Mouse (Mus musculus) heart, adult 8-10 months (tissue): Measurements from ENCODE around the gene Nmnat3. TPM values are rescaled to one million over a fixed set of nuclear protein-coding genes. Genes with fewer than 3 reads are reported as not detected.
"Not testable (repeated sequence)": the region's sequence is repeated elsewhere in the genome, so short reads cannot be mapped to it uniquely, and the experiment has no call there.

ENCODE experiments used
- DNase-seq: peaks from one replicate; pipeline ENCODE4 v3.0.0; 2022; ENCODE audit warnings: low spot score
- total RNA-seq, 4 experiments: library from RNA; stranded (reverse); gene quantifications; 2 replicates each; pipeline ENCODE4 v1.2.4; 2022

The Nmnat3 gene
- total RNA-seq = 10 to 100 TPM; 17.2 to 24.1 (median 19.5) TPM

DNA sequence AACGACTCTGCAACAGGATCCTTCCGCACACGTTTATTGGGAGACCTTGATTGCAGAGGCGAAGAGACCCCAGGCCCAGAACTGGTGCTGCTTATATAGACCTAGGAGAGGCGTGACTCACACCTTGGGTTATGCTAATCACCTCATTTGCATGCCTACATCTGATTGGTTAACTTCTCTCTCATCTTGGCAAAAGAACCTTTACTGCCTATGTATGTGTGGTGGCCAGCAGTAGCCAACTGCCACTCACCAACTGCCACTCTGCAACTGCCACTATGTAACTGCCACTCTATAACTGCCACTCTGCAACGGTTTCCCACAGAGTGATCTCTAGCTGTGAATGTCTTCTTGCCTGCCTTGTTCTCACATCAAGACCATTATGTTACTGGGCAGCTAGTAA, at the start of gene Nmnat3:
TSS of gene Nmnat3 (plus strand) at position 301 of the 400 bp plus-strand sequence.
- not testable (repeated sequence) for DNase-seq

DNA sequence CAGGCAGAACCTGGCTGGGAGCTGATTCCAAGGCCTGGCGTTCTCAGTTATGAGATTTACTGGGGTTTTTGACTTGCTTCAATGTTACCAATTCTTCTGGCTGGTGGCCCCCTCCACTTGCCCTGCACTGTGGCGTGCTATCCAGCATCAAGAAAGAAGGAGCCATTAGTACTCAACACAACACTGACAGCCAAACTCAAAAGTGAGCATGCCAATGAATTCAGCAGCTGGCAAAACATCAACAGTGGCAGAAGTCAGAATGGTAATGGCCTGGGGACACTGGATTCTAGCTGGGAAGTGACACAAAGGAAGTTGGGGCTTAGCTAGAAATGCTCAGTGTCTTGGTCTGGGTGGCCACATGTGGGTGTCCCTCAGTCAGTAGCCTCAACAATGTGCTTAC, 43.8 kb upstream of the Nmnat3 start:
- DNase-seq = no peak

DNA sequence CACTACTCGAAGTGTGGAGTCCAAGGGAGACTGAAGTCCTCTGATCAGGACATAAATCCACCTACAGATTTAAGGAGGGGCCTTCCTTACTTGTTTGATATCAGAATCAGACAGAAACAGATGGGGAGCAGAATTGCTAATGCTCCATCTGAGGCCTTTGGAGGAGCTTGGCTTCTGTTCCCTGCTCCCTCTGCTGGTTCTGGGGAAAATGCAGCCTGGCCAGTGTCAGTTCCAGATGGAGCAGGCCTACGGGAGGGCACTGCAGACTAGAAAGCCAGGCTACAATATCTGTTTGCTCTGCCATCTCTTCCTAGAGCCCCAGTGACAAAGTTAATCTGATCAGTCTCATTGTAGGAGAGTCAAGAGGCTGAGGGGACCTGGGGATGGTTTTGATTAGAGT, 43.0 kb upstream of the Nmnat3 start:
- DNase-seq = no peak

DNA sequence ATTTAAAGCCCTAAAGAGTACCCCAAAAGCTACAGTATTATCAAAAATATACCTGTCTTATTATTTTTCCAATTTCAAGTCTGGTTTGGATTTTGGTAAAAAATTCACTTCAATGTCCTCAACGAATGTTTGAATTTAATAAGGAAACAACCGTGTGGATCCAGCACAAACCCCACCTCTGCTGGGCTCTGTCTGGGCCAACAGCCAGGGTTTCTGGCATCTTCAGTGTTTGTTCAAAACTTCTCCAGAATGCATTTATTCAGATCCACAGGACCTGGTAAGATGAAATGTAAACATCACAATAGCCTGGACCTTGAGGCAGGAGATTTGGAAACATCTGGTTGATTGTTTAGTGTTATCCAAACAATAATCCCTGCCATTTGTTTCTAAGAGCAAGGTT, 42.0 kb upstream of the Nmnat3 start:
- no peak for DNase-seq

DNA sequence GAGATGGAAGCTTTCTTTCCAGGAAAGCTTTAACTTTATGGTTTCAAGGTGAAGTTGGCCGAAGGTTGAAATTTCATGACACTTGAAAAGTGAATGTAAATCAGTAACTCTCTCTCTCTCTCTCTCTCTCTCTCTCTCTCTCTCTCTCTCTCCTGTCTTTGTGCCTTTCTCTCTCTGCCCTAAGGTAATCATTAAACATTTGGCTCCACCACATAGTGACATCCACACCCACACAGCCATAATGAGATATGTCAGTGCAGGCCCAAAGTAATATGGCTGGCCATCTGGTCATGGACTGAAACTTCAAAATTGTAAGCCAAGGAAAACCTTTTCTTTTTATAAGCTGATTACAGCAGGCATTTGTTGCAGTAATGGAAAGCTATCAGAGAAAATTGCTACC, 40.9 kb upstream of the Nmnat3 start:
- no peak for DNase-seq

DNA sequence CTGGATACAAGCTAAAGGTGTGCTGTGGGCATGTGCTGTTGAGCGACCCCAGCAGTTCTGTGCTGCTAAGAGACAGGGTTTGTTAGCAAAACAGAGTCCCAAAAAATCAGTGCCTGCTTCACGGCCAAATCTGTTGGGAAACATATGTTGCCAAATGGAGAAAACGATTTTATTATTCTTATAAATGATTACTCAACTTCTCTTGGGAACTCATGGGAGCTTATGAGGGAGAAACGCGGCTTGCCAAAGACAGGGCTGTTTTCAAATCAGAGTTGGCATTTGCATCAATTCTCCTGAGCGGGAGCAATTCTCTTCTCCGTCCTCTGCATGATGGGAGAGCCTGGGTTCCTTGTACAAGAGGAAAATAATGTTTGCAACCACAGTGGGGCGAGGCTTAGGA, 27.0 kb upstream of the Nmnat3 start:
- no peak for DNase-seq

DNA sequence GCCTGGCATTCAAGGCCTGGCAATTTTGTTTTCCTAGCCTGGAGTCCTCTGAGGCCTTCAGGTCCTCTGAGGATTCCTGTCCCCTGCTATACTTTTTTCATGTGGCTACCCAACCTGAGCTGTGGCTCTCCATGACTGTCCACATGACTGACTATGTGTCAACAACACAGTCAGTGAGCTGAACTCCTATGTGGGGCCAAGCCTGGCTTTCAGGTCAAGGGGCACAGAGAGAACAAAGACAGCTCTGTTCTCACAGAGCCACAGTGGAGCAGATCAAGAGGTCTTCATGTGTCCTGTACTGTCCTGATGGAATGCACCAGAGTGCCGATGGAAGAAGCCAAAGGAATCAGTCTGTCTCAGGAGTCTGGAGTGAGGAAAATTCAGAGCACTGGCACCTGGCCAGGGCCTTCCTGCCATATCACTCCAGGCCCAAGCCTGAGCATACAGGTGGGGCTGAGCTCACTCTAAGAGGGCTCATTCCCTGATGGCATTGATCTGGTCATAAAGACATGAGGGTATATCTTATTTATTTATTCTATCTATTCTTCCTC, 25.7 kb upstream of the Nmnat3 start:
- no peak for DNase-seq

DNA sequence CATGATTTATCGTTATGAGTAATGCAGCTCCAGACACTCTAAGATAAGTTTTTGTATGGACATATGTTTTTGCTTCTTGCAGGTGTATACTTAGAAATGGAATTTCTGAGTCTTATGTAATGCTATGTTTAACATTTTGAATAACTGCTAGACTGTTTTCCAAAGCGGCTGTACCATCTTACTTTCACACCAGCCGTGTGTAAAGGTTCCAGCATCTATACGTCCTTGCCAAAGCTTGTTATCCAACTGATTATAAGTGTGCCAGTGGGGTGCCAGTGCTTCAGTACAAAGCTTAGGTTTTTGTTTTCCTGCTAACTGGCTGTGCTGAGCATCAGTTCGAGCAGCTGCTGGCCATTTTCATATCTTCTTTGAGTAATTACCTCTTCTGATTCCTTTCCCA, 22.3 kb upstream of the Nmnat3 start:
- no peak for DNase-seq

DNA sequence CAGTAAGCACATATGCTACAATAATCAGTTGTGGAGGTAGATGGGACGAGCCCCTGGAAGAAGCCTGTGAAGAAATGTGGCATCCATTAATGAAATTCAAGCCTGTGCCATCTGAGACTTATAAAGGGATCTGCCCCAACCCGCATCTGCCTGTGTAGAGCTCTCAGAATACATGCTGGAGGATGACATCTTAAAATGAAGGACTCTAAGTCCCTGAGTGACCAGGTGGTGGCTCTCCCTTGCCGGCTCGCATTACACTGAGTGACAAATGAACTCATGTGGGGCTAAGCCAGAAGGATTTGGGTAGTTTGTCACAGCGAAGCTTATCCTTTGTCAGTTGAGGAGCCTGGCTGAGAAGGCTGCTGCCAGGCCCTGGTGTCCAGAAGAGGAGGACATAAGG, 14.5 kb upstream of the Nmnat3 start:
- no peak for DNase-seq

DNA sequence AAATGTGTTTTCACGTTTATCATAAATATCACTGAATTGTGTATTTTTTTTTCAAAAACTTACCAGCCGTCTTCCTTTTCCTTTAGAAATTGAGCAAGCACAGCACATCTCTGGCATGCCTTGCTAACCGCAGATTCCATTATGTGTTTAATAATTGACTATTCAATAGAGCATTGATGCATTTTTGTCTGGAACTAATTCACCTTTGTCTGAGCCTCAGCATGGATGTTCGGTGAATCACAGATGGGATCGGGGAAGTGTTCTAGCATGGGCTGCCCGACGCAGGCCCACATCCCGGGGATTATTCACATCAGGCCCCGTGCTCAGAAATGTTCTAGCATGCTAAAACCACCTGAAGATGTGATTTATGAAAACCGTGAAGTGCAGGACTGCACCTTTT, 12.2 kb upstream of the Nmnat3 start:
- no peak for DNase-seq

DNA sequence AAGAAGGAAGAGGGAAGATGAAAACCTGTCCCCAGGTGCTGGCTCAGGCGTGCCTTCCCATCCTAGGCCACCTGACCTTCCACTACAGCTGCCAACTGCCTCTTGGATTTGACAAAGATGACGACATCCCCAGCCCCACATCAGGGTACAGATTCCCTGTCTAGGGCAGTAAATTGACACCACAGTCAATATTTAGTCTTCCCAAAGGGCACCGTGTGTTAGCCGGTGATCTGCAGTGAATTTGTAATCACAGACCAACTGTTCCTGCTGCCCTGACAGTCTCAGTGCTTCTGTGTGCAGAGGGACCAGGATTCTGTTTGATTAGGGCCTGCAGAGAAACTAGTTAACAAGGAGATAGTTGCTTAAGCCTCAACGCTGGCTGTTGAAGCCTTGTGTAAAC, 7.1 kb upstream of the Nmnat3 start:
- no peak for DNase-seq

DNA sequence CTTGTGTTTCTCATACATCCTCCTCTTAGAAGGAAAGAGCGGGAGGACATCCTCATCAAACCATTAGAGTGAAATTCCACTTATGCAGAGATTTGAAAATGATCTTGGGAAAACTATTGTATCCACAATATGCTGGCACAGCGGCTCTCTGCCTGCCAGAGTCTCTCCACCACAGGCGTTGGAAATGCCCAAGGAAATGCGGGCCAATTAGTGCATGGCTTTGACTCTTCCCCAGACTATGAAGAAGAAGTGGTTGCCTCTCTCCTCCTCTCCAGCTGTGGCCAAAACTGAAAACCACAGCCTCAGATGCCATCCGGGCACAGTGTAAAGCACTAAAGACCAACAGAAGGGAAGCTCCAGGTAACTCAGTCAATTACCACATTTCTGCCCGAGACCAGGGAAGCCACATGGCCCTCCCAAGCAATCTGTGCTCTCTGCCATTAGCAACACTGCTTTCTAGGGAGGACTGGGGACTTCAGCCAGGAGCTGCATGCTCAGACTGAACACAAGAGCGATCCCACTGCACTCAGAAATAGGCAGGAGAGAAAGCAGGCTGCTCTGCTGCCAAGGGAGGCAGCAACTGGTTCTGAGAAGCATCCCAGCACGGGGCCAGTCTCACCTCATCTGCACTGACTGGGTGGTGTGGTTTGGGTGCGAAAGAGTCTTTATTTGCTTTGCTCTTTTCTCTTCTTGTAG, 1.5 kb upstream of the Nmnat3 start:
- no peak for DNase-seq

DNA sequence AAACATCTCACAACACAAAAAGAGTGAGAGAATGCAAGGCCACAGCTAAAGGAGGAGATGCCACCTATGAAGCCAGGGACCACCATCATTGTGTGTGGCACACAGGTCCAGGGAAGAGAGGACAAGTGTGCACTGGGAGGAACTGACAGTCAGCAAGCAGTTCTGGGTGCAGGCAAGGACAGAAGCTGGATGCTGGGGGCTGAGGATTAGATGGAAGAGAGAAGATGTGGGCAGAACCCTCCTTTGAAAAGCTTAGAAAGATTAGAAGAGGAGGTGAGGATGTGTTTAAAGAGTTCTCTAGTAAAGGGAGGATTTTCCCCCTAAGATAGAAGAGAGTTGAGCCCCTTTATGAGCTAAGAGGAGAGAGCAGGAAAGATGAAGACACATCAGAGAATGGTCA, 2.4 kb downstream of the Nmnat3 start:
- DNase-seq = no peak

DNA sequence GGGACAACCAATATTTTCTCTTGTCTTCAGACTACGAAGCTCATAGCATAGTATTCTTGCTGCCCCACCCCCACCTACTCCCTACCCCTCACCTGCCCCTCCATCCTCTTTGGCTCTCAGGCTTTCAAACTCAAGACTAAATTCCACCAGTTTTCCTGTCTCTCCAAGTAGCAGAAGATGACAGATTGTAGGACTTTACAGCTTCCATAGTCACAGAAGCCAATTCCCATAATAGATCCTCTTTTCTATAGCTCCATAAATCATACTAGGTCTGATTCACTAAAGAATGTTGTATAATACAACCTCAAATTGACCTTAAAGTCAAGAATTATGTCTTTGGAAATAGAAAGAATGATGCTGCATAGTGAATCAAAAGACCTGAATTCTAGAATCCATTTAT, 3.4 kb downstream of the Nmnat3 start:
- no peak for DNase-seq

DNA sequence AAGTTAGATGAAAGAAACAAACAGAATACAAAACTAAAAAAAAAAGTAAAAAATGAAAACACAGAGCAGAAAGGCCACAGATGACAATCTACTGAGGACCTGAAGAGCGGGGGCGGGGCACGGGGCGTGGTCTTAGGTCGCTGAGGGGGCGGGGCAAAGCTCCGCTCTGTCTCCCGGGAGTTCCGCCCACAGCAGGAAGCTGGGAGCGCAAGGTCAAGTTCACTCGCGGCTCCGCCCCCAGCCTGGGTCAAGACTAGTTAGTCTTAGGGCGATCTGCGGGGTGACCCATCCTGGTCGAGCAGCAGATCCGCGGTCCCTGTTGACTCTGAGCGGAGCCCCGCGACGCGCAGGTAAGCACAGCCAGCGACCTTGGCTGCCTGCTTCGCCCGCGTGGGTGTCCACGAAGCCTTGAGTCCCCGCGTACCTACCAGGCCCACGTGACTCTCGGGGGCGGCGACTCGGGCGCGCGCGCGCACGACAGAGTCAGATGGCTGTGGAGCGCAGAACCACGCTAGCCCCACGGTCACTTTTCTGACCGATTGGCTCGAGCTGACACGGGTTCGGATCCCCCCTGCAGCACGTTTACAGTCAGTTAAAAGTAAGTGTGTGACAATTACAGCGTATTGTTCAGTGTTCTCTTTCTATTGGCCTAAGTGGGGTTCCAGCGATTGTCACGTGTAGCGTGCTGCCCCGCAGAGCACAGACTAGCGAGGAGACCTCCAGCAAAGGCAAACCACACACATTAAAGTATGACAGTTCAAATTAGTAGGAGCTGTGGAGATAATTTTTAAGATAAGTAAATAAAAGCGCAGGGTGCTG, 9.4 kb downstream of the Nmnat3 start:
- peak; percentile 88 for DNase-seq

DNA sequence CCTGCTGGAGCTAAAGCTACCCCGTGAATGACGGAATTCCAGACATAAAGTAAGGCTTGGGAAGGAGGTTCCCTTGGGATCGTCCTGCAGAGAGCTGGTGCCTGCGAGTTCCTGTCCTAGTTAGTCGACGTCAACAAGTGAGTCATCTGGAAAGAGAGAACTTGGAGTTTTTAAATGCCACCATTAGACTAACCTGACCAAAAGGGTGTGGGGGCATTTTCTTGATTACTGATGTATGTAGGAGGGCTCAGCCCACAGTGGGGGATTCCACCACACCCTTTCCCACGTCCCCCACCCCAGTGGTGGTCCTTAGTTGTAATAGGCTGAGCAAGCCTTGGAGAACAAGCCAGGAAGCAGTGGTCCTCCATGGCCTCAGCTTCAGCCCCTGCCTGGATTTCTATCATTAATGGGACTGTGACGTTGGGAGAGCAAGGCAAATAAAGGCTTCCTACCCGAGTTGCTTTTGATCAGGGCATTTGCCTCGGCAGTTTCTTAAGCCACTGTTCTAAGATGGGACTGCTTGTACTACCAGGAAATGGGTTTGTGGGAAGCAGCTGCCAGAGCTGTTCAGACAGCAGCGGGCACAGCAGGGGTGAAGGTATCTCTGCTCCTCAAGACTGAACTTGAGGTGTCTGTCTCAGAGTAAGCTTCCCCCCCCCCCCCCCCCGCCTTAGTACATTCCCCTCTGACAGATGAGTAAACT, 10.2 kb downstream of the Nmnat3 start:
- peak; percentile 22 for DNase-seq

DNA sequence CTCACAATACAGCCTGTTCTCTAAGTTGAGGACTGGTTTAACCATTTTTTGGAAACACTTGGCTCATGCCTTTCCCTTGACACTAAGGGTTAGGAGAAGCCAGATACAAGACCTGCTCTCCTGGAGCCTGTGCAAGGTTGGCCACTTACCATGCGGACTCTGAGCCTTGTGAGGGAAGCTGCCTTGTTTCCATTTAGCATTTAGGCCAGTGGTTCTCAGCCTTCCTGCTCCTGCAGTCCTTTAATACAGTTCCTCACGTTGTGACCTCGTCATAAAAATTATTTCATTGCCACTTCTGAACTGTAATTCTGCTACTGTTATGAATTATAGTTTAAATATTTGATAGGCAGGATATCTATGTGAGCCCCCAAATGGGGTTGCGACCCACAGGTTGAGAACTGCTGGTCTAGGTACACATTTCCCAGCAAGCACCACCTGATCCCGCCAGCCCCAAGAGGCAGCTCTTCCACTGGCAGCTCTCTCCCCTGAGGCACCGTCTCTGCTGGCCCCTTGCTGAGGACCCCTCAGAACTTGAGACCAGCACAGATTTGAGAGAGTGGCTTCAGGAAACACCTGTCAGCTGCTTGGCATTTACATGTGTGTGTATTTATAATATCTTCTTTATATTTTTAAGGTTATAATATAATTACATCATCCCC, 10.8 kb downstream of the Nmnat3 start:
- DNase-seq = no peak

DNA sequence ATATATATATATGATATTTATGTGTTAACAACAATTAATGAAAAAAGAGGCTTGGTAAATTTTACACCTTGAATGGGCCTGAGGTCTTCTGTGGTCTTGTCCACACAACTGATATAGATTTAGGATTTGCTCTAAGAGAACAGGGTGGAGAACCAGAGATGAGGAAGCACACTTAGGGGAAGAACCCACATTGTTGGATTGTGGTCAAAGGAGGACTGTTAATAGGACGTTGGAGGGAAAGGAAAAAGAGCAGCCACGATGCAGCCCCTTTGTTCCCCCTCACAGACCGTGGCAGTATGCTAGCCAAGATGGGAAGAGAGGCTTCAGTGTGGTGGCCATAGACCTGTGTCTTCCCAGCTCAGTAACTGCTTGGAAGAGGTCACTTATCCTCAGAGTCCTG, 11.5 kb downstream of the Nmnat3 start:
- no peak for DNase-seq

DNA sequence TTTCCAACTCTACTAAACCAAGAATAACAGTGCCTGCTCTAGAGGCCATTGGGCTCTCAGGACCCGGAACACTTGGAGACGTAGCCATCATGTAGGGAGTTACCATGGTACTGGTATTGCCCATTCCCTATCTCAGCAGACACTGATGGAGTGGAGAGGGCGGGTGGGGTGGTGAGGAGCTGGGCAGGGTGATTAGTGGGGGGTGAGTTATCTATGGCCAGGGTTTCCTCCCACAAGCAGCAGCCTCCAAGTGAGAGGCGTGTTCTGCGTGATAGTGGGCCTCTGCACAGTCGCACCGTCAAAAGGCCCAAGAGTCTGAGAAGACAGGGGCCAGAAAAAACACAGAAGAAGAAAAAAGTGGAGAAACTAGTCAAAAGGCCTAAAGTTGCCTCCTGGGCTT, 12.0 kb downstream of the Nmnat3 start:
- no peak for DNase-seq

DNA sequence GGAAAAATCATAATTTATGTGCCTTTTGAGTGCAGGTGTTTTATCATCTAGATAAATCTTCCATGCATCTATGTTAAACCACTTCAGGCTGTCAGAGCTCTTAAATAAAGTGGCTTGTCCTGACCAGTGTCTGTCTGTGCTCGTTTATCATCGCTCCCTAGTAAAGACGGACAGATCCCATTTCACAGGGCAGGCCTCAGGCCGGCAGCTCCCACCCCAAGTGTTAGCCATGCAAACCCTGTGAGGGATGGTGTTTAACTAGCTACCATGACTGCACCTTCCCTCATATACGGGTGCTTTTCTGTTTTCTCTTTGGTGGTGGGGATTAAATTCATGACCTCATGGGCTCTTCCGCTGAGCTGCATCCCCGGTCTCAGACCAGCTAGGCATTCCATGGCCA, 13.3 kb downstream of the Nmnat3 start:
- DNase-seq = no peak

DNA sequence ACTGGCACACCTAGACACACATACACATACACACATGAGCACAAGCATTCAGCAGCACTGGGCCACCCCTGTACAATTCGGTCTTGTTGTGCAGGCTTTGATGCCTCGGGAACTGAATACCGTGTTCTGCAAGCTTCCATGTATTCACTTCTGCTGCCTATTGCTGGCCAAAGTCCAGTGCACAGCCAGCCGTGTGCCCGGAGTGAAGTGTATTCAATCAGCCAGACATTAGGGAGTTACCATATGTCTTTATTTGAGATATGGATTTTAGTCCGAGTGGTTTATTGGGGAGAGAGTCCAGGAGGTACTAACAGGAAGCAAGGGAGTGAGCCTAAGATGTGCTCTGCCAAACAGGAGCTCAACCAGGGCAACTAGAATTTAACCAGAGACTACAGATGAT, 19.8 kb downstream of the Nmnat3 start:
- DNase-seq = no peak
